Mouse (Mus musculus) mesoderm, embryonic 11.5 days (tissue): ENCODE measurements at regions not wholly inside any gene's neighbourhood (a gene's known extent, or its start where the extent isn't known, plus 50 kb on each side); places are given as distances from the start of the nearest gene placed in this dataset.
"Not testable (repeated sequence)": the region's sequence is repeated elsewhere in the genome, so short reads cannot be mapped to it uniquely, and the experiment has no call there.

Source experiments
- DNase-seq: peaks from one replicate; pipeline ENCODE4 v3.0.0-alpha.2; 2012; ENCODE audit warnings: low read depth, low spot score

GRCm38 (mm10) chr10:25702146-25702545 lies 166.1 kb upstream of the Smlr1 start:
- DNase-seq: no peak

- DNase-seq: no peak
These were observed 159.7 kb upstream of the Smlr1 start for GRCm38 (mm10) chr10:25695798-25696197.

GRCm38 (mm10) chr10:25681243-25681642 lies 145.2 kb upstream of the Smlr1 start:
- DNase-seq: peak; percentile 69

GRCm38 (mm10) chr10:25677889-25678288 lies 141.8 kb upstream of the Smlr1 start:
- no peak for DNase-seq

- no peak for DNase-seq
These were observed 139.3 kb upstream of the Smlr1 start for GRCm38 (mm10) chr10:25675368-25675767.

- no peak for DNase-seq
These were observed 134.0 kb upstream of the Smlr1 start for GRCm38 (mm10) chr10:25670061-25670460.

GRCm38 (mm10) chr10:25652742-25653563 lies 116.9 kb upstream of the Smlr1 start:
- no peak for DNase-seq

- no peak for DNase-seq
These were observed 111.7 kb upstream of the Smlr1 start for GRCm38 (mm10) chr10:25647740-25648139.

- DNase-seq: peak; percentile 28
These were observed 107.5 kb upstream of the Smlr1 start for GRCm38 (mm10) chr10:25643518-25643993.

- no peak for DNase-seq
These were observed 106.1 kb upstream of the Smlr1 start for GRCm38 (mm10) chr10:25642079-25642696.

- no peak for DNase-seq
These were observed 97.1 kb upstream of the Smlr1 start for GRCm38 (mm10) chr10:25633058-25633614.

GRCm38 (mm10) chr10:25632306-25632705 lies 96.2 kb upstream of the Smlr1 start:
- DNase-seq: no peak

GRCm38 (mm10) chr10:25622585-25622984 lies 86.5 kb upstream of the Smlr1 start:
- DNase-seq: no peak

GRCm38 (mm10) chr10:25621747-25622134 lies 85.7 kb upstream of the Smlr1 start:
- DNase-seq: not testable (repeated sequence)

- peak; percentile 66 for DNase-seq
These were observed 85.1 kb upstream of the Smlr1 start for GRCm38 (mm10) chr10:25620939-25621746.

- DNase-seq: no peak
These were observed 83.6 kb upstream of the Smlr1 start for GRCm38 (mm10) chr10:25619702-25620101.

GRCm38 (mm10) chr10:25601471-25601870 lies 65.4 kb upstream of the Smlr1 start:
- no peak for DNase-seq

- no peak for DNase-seq
These were observed 53.2 kb upstream of the Smlr1 start for GRCm38 (mm10) chr10:25589316-25589645.

- peak; percentile 7 for DNase-seq
These were observed 52.7 kb upstream of the Smlr1 start for GRCm38 (mm10) chr10:25588611-25589315.
